Mouse (Mus musculus) embryonic fibroblast, embryonic 13.5 days (primary cell): ENCODE measurements around the gene Axdnd1. TPM values are rescaled to one million over a fixed set of nuclear protein-coding genes. Genes with fewer than 3 reads are reported as not detected.

Experiments used
- H3K27ac ChIP-seq: 2 replicates; pipeline ENCODE4 v1.5.1; 2012; ENCODE audit warnings: low read length, control low read depth, inconsistent platforms; ENCODE audit not compliant: insufficient read depth
- H3K4me1 ChIP-seq: 2 replicates; pipeline ENCODE4 v1.6.1; 2011; ENCODE audit warnings: low read length; ENCODE audit not compliant: control insufficient read depth, insufficient read depth
- H3K4me3 ChIP-seq: 2 replicates; pipeline ENCODE4 v1.5.1; 2011; ENCODE audit warnings: mild to moderate bottlenecking, control low read depth, low read length; ENCODE audit not compliant: insufficient read depth
- CTCF ChIP-seq: IDR thresholded peaks from 2 replicates; pipeline ENCODE4 v1.5.1; 2011; ENCODE audit warnings: mild to moderate bottlenecking, control low read depth, low read length, moderate library complexity, borderline replicate concordance; ENCODE audit not compliant: insufficient read depth
- POLR2A ChIP-seq: IDR thresholded peaks from 2 replicates; pipeline ENCODE4 v1.6.1; 2011; ENCODE audit warnings: low read depth, mild to moderate bottlenecking, control low read depth, low read length, moderate library complexity
- polyA plus RNA-seq: library from polyadenylated mRNA; stranded (reverse); fragments of >200 nt; gene quantifications from 2 replicates; pipeline ENCODE4 v1.2.4, GENCODE M21; 2011; ENCODE audit warnings: low read depth; ENCODE audit not compliant: missing spikeins, insufficient read length

The Axdnd1 gene
- polyA plus RNA-seq, 1 experiment: 0.76 TPM

- TF ChIP-seq CTCF: no peak
- TF ChIP-seq POLR2A: no peak
Observed at GRCm38 (mm10) chr1:156442266-156442665, 21.3 kb upstream of the Axdnd1 start.

GRCm38 (mm10) chr1:156437726-156438125 is 16.8 kb upstream of the Axdnd1 start:
- no peak for TF ChIP-seq CTCF
- TF ChIP-seq POLR2A: no peak
- Histone ChIP-seq H3K27ac (no peak overlapping the region), H3K4me3 (no peak overlapping the region), H3K4me1 (no peaks in the 10 kb centered on the region)

More at GRCm38 (mm10) chr1:156442266-156442665, 21.3 kb upstream of the Axdnd1 start:
- no peaks in the 10 kb centered on the region for H3K4me1 ChIP-seq
- H3K27ac ChIP-seq: no peak overlapping the region
- H3K4me3 ChIP-seq: no peak overlapping the region

DNA sequence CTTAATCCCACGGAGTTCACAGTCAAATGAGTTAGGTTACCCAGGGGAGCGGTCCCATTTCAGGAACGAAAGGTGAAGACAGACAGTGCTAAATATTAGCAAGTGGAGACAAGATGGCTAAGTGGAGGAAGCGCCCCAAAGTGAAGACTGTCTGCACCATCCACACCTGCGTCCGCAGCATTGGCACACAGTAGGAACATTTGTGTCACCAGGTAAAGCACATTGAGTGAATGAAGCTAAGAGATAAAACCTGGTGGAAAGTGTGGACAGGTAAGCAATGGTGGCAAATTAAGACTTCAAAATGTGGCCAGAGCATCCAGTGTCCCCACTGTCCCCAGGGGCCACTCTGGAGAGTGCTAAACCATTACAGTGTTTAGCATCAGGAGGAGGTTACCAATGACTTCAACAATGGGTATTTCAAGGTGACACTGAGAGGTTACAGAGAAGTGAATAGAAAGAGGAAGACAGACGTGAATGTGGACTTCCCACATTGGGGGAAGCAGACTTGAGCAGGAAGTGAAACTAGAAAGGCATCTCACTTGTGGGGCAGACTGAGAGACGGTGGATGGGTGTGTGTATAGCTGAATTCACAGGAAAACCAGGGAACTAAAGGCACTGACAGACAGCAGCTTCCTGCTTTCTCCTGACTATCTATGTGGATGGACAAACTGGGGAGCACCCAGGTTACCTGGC is 16.2 kb upstream of the Axdnd1 start:
- Histone ChIP-seq H3K4me1 (no peaks in the 10 kb centered on the region), H3K27ac (no peak overlapping the region), H3K4me3 (no peak overlapping the region)
- no peak for TF ChIP-seq POLR2A
- no peak for TF ChIP-seq CTCF

DNA sequence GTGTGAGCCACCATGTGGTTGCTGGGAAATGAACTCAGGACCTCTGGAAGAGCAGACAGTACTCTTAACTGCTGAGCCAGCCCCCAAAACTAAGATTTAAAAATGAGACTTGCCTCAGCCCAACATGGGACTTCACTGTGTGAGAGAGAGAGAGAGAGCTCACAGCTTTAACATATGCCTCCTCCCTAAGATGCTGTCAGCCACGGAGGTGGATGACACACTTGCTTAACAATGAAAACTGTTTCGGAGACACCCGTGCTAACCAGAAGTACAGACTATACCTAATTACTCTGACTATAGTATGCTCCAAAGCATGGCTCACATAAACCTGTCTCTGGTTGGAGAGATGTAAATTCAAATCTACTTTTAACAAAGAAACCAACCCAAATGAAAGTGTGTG is 12.5 kb upstream of the Axdnd1 start:
- no peak overlapping the region for H3K27ac ChIP-seq
- no peak overlapping the region for H3K4me3 ChIP-seq
- H3K4me1 ChIP-seq: no peaks in the 10 kb centered on the region
- no peak for TF ChIP-seq POLR2A

DNA sequence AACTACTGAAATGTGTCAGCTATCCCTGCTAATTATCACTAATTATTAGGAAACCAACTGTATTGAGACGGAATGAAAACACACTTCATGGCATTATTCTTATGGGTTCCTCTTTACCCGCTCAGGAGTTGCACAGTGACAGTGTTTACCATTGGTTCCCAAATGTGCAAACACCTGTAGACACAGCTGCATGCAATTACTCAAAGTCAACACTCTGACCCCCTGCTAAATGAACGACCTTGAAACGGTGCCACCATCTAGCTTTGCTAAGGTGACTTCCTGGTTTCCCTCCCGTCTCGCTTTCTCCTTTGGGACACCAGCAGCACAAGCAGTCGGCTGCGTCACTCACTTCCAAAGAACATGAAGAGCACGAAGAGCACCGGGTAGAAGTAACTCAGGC is 11.5 kb upstream of the Axdnd1 start:
- Histone ChIP-seq H3K4me3 (no peak overlapping the region), H3K27ac (no peak overlapping the region), H3K4me1 (no peaks in the 10 kb centered on the region)
- no peak for TF ChIP-seq CTCF
- TF ChIP-seq POLR2A: no peak

GRCm38 (mm10) chr1:156428434-156428833 is 7.5 kb upstream of the Axdnd1 start:
- Histone ChIP-seq H3K4me3 (no peak overlapping the region), H3K27ac (no peak overlapping the region), H3K4me1 (no peaks in the 10 kb centered on the region)
- no peak for TF ChIP-seq POLR2A
- TF ChIP-seq CTCF: no peak

DNA sequence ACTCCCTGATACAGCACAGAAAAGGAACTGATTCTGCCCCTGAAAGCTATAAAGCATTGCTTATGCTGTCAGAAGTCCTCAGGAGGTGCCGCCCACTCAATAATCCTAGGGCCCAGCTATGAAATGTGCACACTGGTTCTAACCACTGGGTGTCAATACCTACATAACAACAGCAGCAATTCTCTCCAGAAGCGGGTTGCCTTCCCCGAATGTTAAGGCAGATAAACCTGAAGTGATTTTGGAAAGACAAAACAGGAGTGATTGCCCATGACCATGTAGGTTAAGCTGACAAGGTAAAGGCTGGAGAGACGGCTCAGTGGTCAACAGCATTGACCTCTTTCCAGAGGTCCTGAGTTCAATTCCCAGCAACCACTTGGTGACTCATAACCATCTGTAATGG is 4.8 kb upstream of the Axdnd1 start:
- Histone ChIP-seq H3K4me1 (peaks cover 5% of the 10 kb centered on the region; the same call in 1 of the 2 replicates), H3K27ac (no peak overlapping the region), H3K4me3 (no peak overlapping the region)
- no peak for TF ChIP-seq CTCF
- no peak for TF ChIP-seq POLR2A

DNA sequence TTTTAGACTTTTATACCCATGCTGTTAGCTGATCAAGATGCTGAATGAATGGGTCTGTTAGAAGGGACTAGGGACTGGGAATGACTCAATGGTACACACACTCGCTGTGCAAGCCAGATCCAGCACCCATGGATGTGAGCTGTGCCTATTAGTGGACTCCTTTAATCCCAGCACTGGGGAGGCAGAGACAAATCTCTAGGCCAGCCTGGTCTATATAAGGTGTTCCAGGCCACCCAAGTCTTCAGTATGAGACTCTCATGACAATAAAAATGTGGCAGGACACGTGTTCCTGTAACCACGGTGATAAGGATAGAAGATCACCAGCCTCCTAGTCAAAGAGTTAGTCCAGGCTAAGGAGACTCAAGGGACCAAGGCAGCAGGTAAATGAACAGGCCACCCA is 3.1 kb upstream of the Axdnd1 start:
- Histone ChIP-seq H3K4me1 (peaks cover 5% of the 10 kb centered on the region; the same call in 1 of the 2 replicates), H3K27ac (no peak overlapping the region), H3K4me3 (no peak overlapping the region)
- TF ChIP-seq CTCF (no peak), POLR2A (no peak)

DNA sequence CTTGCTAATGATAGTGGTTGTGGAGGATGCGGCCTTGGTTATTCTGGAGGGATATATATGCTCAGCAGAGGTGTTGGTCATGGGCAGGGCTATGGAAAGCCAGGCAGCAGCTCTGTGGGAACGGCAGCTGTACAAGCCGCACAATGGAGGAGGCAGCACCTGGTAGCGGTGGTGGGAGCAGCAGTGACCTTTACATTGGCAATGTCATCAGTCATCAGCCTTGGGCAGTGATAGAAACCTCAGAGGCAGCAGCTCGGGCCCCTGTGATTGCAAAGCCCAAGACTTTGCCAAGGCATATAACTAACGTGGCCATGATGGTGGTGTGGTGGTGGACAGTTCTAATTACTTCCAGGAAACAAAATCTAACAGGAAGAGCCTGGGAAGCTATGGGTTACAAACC is 2.5 kb upstream of the Axdnd1 start:
- TF ChIP-seq CTCF (no peak), POLR2A (no peak)
- no peak overlapping the region for H3K4me3 ChIP-seq

GRCm38 (mm10) chr1:156422856-156423255 is 1.9 kb upstream of the Axdnd1 start:
- no peak overlapping the region for H3K4me3 ChIP-seq

More for the DNA sequence above, 2.5 kb upstream of the Axdnd1 start:
- Histone ChIP-seq H3K27ac (no peak overlapping the region), H3K4me1 (peaks cover 5% of the 10 kb centered on the region; the same call in 1 of the 2 replicates)

GRCm38 (mm10) chr1:156418170-156418569 is 2.8 kb downstream of the Axdnd1 start:
- TF ChIP-seq POLR2A (no peak), CTCF (no peak)
- Histone ChIP-seq H3K4me1 (peaks cover 5% of the 10 kb centered on the region; the same call in 1 of the 2 replicates), H3K27ac (no peak overlapping the region), H3K4me3 (no peak overlapping the region)

More at GRCm38 (mm10) chr1:156422856-156423255, 1.9 kb upstream of the Axdnd1 start:
- peaks cover 5% of the 10 kb centered on the region; the same call in 1 of the 2 replicates for H3K4me1 ChIP-seq
- TF ChIP-seq POLR2A (no peak), CTCF (no peak)
- H3K27ac ChIP-seq: no peak overlapping the region
